Mouse (Mus musculus) spleen, postnatal 36 days (tissue): ENCODE measurements around the gene Znrd1as.

Source experiments
- DNase-seq, 2 experiments: peaks; one replicate each; pipeline ENCODE4 v3.0.0; 2022; ENCODE audit warnings: low spot score in 2 of 2, mixed read lengths in 1 of 2

Gene Znrd1as

DNA sequence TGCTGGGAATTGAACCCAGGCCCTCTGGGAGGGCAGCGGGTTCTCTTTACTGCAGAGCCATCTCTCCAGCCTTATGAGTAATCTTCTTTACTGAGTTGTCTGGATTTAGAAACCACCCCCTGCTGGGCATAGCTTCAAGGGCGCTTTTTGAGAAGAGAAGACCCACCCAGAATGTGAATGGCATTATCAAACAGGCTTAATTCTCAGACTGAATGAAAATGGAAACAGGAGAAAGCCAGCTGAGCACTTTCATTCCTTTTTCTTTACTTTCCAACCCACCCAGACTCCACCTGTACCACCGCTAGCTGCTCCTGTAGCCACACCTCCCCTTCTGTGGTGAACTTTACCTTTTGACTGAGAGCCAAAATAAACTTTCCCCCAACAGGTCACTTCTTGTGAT, 37.1 kb downstream of the Znrd1as start:
- DNase-seq = no peak

DNA sequence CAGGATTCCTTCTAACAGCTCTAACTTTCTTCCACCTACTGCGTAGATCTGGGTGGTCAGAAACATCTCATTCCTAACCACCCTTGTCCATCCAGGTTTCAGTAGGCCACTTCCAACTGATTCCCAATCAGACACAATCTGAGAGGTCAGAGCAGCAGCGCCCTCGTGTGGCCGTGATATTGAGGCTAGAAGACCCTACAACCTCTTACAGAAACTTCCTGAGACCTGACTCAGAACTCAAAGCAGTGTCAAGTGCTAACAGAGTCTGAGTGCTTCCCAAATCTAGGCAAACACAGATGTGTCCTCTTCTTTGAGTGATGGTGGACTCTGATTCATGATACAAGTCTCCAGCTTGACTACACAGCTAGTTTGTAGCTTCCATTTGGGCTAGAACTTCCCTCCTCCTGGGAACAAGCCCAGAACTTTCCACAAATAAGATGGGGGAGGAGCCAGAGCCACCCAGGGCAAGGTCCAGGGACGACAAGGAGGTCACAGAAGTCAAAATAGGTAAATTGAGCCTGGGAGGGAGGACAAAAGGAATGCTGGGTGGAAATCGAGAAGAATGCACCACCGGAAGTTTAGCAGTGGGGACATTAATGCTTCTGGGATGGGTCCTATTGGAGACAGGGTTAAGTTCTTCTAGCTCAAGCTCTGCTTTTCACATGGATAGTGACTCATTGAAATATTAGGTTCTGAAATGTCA, 38.8 kb downstream of the Znrd1as start:
- DNase-seq = peak; percentile 24 to 45

DNA sequence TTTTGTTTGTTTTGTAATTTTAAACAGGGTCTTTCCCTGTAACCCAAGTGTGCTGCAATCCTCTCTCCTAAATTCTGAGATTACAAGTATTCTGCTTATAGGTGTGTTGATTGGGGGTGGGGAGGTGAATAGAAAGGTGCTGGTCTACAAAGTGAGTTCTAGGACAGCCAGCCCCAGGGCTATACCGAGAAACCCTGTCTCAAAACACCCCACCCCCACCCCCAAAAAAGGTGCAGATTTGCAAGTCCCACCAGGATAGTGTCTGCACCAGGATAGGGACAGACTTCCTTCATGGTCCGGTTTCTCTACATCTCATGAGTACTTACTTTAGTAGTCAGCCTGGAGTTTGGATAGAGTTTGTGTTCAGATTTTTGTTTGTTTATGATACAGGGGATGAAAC, 40.1 kb downstream of the Znrd1as start:
- no peak for DNase-seq

DNA sequence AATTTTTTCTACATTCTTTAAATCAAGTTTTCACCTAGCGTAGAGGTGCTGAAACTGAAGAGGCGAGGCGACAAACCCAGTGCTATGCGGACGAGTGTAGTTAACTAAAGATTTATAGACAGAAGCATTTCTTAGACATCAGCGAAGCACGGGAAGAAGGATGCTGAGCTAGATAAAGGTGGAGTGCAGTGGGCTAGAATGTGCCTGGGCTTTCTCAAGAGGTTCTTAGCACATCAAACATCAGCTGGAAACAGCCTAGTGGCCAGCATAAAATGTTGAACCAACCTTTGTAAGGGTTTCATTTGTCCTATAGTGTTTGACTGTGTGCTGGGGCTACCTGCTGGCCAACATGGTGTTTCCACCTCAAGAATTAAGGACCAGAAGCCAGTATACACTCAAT, 42.5 kb downstream of the Znrd1as start, which contains the start of gene Zfp57:
Zfp57 (plus strand) TSS at position 301 of the 400 bp plus-strand sequence.
- no peak for DNase-seq

DNA sequence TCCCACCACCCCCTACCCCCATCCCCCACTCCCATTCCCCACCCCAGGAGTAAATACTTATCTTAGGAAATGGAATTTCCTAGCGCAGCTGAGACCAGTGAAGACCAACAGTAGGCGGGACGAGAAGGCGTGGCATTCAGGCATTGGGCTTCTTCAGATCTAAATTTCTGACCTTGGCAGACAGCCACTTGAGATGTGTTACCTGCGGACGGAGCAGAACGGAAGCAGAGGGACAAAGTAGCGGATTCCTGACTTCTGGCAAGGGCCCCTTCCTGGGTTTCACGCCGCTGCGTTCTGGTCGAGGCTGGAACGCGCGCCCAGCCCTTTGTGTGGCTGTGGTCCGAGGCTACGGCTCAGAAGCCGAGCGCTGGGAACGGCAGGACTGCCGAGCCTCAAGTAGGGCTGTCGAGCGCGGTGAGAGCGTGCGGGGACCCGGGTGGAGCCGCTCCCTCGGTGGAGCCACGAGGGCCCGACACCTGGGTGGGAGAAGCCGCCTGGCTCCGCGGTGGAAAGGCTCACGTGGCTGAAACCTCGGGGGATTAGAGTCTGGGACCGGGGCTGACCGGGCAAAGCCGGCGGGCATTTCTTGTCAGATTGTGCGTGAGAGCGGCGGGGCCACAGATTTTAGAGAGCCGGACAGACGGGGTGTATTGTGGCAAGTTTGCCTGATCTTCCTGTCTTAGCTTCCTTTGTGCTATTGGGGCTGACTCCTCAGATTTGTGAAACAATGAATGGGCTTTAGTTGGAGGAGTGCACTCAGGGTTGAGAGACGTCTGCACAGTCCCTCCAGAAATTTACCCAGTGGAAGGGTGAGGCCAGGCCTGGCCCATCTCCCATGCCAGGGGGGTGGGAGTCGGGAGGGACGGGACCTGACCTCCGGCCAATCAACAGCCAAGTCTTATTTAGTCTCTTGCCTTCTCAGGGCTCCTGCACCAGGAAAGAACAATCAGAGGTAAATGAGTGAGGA, 44.3 kb downstream of the Znrd1as start:
- DNase-seq = no peak

DNA sequence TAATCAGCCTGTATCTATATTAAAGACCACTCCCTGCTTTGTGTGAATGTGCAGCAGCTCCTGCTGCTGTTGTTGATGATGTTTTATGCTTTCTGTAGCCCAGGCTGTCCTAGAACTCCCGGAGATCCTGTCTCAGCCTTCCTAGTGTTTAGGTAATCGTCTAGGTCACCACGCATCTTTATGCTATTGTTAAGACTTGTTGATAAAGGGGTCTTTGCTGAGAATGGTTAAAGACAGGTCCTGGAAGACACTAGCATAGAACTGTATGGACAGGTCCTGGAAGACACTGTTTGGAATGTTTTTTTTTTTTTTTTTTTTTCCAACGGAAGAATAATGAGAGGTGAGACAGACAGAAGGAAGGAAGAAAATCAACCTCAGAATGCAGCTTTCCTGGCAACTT, 45.0 kb downstream of the Znrd1as start:
- no peak for DNase-seq

DNA sequence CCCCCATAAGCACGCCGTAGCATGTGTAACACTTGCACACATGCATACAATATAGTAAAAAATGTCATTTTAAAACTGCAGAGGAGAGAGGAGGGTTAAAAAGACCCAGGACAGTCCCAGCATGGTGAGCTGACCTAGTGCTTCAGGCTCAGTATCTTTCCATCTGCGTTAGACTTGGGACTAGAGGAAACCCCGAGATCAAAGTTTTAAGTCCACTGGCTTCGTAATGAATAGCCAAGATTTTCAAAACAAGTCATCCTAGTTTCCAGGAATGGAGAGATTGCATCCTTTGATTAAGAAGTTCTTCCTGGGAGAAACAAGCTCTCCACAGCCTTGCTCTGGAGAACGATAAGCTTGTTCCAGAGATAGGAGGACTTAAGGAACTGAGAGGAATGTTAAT, 49.8 kb downstream of the Znrd1as start:
- DNase-seq = no peak

DNA sequence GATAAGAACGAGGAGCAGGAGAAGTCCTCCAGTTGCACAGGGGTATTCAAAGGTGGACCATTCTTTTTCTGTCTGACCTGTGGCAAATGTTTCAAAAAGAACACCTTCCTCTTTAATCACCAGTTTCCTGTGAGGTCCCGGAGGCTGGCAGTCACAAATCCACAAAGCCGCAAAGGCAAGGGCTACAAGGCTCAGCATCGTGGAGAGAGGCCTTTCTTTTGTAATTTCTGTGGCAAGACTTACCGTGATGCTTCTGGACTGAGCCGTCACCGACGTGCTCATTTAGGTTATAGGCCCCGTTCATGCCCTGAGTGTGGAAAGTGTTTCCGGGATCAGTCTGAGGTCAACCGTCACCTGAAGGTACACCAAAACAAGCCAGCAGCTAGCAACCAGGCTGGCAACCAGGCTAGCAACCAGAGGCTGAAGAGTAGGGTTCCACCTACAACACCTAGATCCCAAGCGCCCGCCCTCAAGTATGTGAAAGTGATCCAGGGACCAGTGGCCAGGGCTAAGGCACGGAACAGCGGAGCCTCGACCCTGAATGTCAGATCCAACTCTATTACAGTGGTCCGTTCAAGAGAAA, 51.2 kb downstream of the Znrd1as start:
- no peak for DNase-seq

DNA sequence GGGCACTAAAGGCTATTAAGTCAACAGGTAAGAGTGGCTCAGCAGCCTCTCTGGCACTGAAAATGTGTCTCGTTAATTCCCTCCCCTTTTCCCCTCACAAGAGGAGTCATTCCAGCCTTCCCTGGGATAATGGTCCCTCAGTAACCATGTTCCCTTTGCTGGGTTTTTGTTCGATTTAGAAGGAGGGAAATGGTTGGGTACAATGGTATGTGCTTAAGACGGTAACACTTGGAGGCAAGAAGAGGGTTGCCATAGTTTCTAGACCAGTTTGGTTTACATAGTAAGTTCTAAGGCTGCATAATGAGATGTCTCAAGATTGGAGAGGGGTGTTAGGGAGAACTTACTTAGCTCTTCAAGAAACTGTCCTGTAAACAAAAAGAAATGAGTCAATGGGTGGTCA, 53.3 kb downstream of the Znrd1as start:
- no peak for DNase-seq

DNA sequence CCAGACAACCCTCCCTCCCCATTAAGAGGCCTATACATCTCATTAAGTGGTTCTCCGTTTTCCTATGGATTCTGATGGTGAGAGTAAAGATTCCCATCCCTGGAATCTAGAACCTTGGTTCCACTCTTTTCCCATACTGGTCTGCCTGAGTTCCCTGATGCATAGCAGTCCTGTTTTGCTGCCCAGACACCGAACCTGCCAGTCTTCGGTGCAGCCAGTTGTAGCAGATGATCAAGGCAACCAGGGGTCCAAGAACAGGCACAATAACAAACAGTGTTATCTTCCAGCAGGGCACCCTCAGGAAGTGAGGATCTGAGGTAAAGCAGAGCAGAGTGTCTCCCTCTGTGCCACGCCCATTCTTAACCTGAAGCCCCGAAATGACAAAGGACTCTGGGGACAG, 53.7 kb downstream of the Znrd1as start:
- DNase-seq = no peak
